In genomic region chr4:81841642-81842494, GRCm38 (mm10) we compare ENCODE assay signal across 17 mouse cellular contexts.
DNase-seq lines count a peak whose midpoint lies in the region; ATAC-seq lines count a peak whose summit lies in the region.
"Had no signal": no experiment of that assay in that cellular context is flagged by ENCODE, and none has a peak within 500 bp of the region (broad histone marks: within the 10 kb centered on the region; RNA-seq: fewer than 3 reads in every experiment).

No protein-coding gene starts in this region.

- 48% methylated on average over 4 of the region's 4 CpGs for WGBS in heart, embryonic 16.5 days

- no peak overlapping the region for H3K4me3 ChIP-seq in heart, embryonic 16.5 days (ENCODE audit: low read length)
- H3K4me3 ChIP-seq: embryonic facial prominence, embryonic 13.5 days; midbrain, embryonic 12.5 days; neural tube, embryonic 13.5 days had no signal

- peak overlapping the region; percentile 27; the same call in 1 of the 2 replicates for H3K27ac ChIP-seq in heart, embryonic 16.5 days (ENCODE audit: low read length)
- H3K27ac ChIP-seq: embryonic facial prominence, embryonic 13.5 days; macrophage; midbrain, embryonic 12.5 days; neural tube, embryonic 13.5 days had no signal

- H3K9me3 ChIP-seq in heart, embryonic 16.5 days (replicated peaks; ENCODE audit: control insufficient read depth, low read length) = no peaks in the 10 kb centered on the region
- H3K9me3 ChIP-seq: embryonic facial prominence, embryonic 13.5 days; midbrain, embryonic 12.5 days; neural tube, embryonic 13.5 days had no signal

- H3K36me3 ChIP-seq in heart, embryonic 16.5 days (ENCODE audit: control insufficient read depth, insufficient read depth) = no peaks in the 10 kb centered on the region
- H3K36me3 ChIP-seq: embryonic facial prominence, embryonic 13.5 days; midbrain, embryonic 12.5 days; neural tube, embryonic 13.5 days had no signal

- no peak for ATAC-seq in heart, embryonic 16.5 days (replicated peaks; ENCODE audit: extremely low read depth, insufficient read depth, low FRiP score)

- no peaks in the 10 kb centered on the region for H3K27me3 ChIP-seq in heart, embryonic 16.5 days (ENCODE audit: control insufficient read depth, insufficient read depth, low read length)
- H3K27me3 ChIP-seq: embryonic facial prominence, embryonic 13.5 days; midbrain, embryonic 12.5 days; neural tube, embryonic 13.5 days had no signal

- intact Hi-C loops in heart, postnatal 14 days (cut with DNase I) = no loop called here
- intact Hi-C loops in left cerebral cortex, postnatal 10 days (cut with DNase I) = no loop called here

- no peak overlapping the region for H3K9ac ChIP-seq in heart, embryonic 16.5 days (ENCODE audit: low read length)
- H3K9ac ChIP-seq: embryonic facial prominence, embryonic 13.5 days; midbrain, embryonic 12.5 days; neural tube, embryonic 13.5 days had no signal

- H3K4me2 ChIP-seq in heart, embryonic 16.5 days (ENCODE audit: low read depth, low read length) = no peak overlapping the region
- H3K4me2 ChIP-seq: embryonic facial prominence, embryonic 13.5 days; midbrain, embryonic 12.5 days; neural tube, embryonic 13.5 days had no signal

- no peaks in the 10 kb centered on the region for H3K4me1 ChIP-seq in heart, embryonic 16.5 days (ENCODE audit: control insufficient read depth, insufficient read depth, low read length)
- H3K4me1 ChIP-seq: embryonic facial prominence, embryonic 13.5 days; midbrain, embryonic 12.5 days; neural tube, embryonic 13.5 days had no signal

- DNase-seq in heart, postnatal 14 days = no peak
- peak; percentile 4 for DNase-seq in retina, postnatal 1 day
- no peak for DNase-seq in retina, embryonic 14.5 days (ENCODE audit: low spot score)
- peak; percentile 22 for DNase-seq in kidney, postnatal 10 days
- DNase-seq in layer of hippocampus, adult 11-12 months (ENCODE audit: low spot score) = no peak
- DNase-seq in left cerebral cortex, postnatal 10 days (ENCODE audit: extremely low spot score in 1 of 2, low spot score in 2 of 2) = no peak
- DNase-seq: cerebellum, adult 8-10 months; gastrocnemius, postnatal 25 days; layer of hippocampus, postnatal 36 days; liver; right cerebral cortex, postnatal 4 days; thymus, postnatal 4 days had no signal

Comparison
In these comparisons a context has a peak if more than half of its experiments do, and no peak if none do; other contexts are left out.
1. DNase-seq: peak in retina, postnatal 1 day (single experiment) and kidney, postnatal 10 days (single experiment); none in heart, postnatal 14 days (0 of 2), retina, embryonic 14.5 days (single experiment), layer of hippocampus, adult 11-12 months (single experiment) and left cerebral cortex, postnatal 10 days (0 of 2).